Mouse (Mus musculus) cerebellum, adult 2 months (tissue): ENCODE measurements around the gene Col5a3. TPM values are rescaled to one million over a fixed set of nuclear protein-coding genes. Genes with fewer than 3 reads are reported as not detected.

Experiments
- DNase-seq, 2 experiments: peaks; one replicate each; pipeline ENCODE4 v3.0.0; 2021
- H3K27ac ChIP-seq: fragments of 200-500 bp; 2 replicates; pipeline ENCODE4 v1.5.1; 2012; ENCODE audit warnings: low read length, control low read depth, inconsistent platforms; ENCODE audit not compliant: insufficient read depth
- H3K27me3 ChIP-seq: fragments of 200-500 bp; 2 replicates; pipeline ENCODE4 v1.6.1; 2012; ENCODE audit warnings: inconsistent platforms, mild to moderate bottlenecking, low read length, moderate library complexity; ENCODE audit not compliant: control insufficient read depth, insufficient read depth
- H3K4me1 ChIP-seq: fragments of 200-500 bp; 2 replicates; pipeline ENCODE4 v1.6.1; 2011; ENCODE audit warnings: low read length; ENCODE audit not compliant: control insufficient read depth, insufficient read depth
- H3K4me3 ChIP-seq: fragments of 200-500 bp; replicated peaks from 2 replicates; pipeline ENCODE3; 2011; ENCODE audit warnings: mild to moderate bottlenecking, low read depth, low read length, control low read depth; ENCODE audit not compliant: insufficient read depth
- CTCF ChIP-seq: fragments of 200-500 bp; IDR thresholded peaks from 2 replicates; pipeline ENCODE4 v1.5.1; 2011; ENCODE audit warnings: low read depth, mild to moderate bottlenecking, control low read depth, low read length, moderate library complexity, borderline replicate concordance; ENCODE audit not compliant: insufficient read depth
- POLR2A ChIP-seq: fragments of 200-500 bp; IDR thresholded peaks from 2 replicates; pipeline ENCODE4 v1.6.1; 2011; ENCODE audit warnings: low read length, control low read depth, borderline replicate concordance; ENCODE audit not compliant: insufficient read depth
- WGBS: fragments of 180-500 bp; shearing (Covaris S2); methylation state at CpG from one replicate; pipeline ENCODE4 v1.1.7; 2018; 5-methylcytosine and 5-hydroxymethylcytosine counted together
- polyA plus RNA-seq: library from polyadenylated mRNA; depleted of rRNA; stranded (reverse); fragments of >200 nt; gene quantifications from 2 replicates; pipeline ENCODE4 v1.2.3, GENCODE M21; 2012

Gene Col5a3
- polyA plus RNA-seq, 1 experiment, result 3.0 TPM

DNA sequence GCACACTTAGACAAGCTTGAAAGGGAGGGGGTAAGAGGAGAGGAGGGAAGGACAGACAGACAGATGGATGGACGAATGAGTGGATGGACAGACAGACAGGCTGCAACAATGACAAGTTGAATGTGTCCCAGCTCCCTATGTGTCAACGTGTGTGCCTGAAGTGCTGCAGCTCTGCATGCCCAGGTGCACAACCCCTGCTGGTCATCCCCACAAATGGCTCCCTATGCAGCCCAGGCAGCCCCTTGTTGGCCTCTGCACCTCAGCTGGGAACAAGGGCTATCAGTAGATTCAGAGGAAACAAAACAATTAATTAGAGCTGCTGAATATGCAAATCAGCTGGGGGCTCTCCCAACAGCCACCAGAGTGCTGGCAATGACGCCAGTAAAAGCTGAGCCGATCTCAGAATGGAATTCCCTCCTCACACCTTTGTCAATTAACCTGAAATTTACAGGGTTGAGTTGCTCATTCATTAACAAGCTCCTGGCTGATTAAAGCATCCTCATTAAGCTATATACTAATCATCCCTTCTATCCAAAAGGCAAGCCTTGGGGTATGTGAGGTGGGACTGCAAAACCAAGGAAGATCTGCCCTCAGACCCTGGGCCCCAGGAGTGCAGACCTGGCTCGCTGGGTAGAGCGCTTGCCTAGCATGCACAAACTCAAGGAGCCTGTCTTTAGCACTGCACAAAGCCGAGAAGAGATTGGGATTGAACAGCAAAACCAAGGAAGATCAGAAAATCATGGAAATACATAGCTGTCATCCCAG is 52.5 kb downstream of the Col5a3 start:
- H3K4me3 ChIP-seq, result no peak overlapping the region
- 49% methylated on average over 7 of the region's 7 CpGs for WGBS
- no peak overlapping the region for H3K27ac ChIP-seq
- no peak for TF ChIP-seq CTCF
- no peak for TF ChIP-seq POLR2A
- H3K4me1 ChIP-seq, result no peaks in the 10 kb centered on the region
- no peak for DNase-seq
- H3K27me3 ChIP-seq, result no peaks in the 10 kb centered on the region

DNA sequence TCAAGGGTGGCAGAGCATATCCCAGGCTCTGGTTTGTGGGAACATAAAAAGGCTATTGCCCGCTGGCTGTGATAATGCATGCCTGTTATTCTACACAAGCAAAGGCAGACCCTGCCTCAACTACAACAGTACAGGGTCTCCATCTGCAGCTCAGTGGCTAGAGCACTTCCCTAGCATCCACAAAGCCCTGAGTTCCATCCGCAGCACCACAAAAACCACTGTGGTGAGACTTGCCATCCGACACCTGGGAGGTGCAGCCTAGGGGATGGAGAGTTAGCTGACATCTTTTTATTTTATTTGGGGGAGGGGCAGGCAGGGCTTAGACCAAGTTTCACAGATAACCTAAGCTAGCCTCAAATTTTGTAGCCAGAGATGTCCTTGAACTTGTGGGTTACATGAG is 53.5 kb downstream of the Col5a3 start:
- H3K4me3 ChIP-seq, result no peak overlapping the region
- H3K27me3 ChIP-seq, result no peaks in the 10 kb centered on the region
- H3K27ac ChIP-seq, result no peak overlapping the region
- no peak for TF ChIP-seq POLR2A
- no peak for TF ChIP-seq CTCF
- WGBS, result 87% methylated on average over 3 of the region's 3 CpGs
- no peaks in the 10 kb centered on the region for H3K4me1 ChIP-seq
- DNase-seq, result no peak

DNA sequence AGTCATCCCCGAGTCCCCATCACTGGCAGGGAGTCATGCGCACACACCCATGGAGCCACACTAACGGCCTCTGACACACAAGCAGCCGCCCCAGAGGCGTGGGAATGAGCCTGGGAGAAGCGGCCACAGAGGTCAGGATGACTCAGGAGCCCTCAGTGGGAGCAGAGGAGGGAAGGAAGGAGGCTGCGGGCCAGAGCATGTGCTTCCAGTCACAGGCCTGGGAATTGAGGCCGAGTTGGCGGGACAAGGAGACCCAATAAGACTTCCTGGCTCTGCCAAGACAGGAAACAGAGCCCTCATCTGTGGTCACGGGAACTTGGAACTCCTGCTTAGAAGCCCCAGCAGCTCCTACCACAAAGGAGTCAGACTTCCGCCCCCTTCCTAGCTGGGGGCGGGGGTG is 54.1 kb downstream of the Col5a3 start:
- peak in 1 of 2 experiments; percentile 13 for DNase-seq
- no peaks in the 10 kb centered on the region for H3K27me3 ChIP-seq
- 68% methylated on average over 12 of the region's 12 CpGs for WGBS
- no peak for TF ChIP-seq POLR2A
- TF ChIP-seq CTCF, result no peak
- H3K4me3 ChIP-seq, result no peak overlapping the region
- H3K27ac ChIP-seq, result no peak overlapping the region
- H3K4me1 ChIP-seq, result no peaks in the 10 kb centered on the region

DNA sequence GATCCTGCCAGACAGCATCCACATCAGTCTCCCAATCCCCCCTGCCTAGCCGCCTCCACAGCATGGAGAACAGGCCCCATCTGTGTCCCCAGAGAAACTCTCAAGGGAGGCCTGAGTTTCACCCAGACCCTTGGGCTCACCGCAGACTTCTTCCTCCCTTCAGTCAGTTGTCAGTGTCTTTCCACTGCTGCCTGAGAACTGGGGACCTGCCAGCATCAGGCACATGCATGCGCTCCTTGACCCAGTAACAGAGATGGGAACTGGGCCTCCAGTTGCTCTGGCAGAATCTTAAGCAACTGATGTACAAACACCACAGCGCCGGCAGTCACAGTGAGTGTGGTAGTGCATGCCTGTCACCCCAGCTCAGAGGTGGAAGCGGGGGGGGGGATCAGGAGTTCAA is 56.0 kb downstream of the Col5a3 start:
- TF ChIP-seq POLR2A (no peak), CTCF (no peak)

DNA sequence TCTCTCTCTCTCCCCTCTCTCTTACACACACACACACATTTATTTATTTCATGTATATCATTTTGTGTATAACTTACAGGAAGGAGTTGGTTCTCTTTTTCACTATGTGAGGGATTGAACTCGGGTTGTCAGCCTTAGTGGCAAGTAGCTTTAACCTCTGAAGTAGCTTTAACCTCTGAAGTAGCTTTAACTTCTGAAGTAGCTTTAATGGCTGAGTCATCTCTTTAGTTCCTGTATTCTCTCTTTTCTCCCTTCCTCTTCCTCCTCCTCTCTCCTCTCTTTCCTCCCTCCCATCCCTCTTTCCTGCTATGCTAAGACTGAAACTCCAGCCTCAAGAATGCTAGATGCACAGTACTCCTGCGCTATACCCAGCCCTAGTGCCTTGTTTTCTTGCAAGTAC is 56.6 kb downstream of the Col5a3 start:
- DNase-seq, result no peak
- H3K4me1 ChIP-seq, result no peaks in the 10 kb centered on the region
- no peak for TF ChIP-seq POLR2A
- H3K4me3 ChIP-seq, result no peak overlapping the region
- no peaks in the 10 kb centered on the region for H3K27me3 ChIP-seq
- 75% methylated on average over 2 of the region's 2 CpGs for WGBS
- no peak overlapping the region for H3K27ac ChIP-seq

More for the DNA sequence above, 56.0 kb downstream of the Col5a3 start:
- Histone ChIP-seq H3K27me3 (no peaks in the 10 kb centered on the region), H3K4me3 (no peak overlapping the region), H3K4me1 (no peaks in the 10 kb centered on the region), H3K27ac (no peak overlapping the region)
- 71% methylated on average over 6 of the region's 6 CpGs for WGBS
- DNase-seq, result no peak

DNA sequence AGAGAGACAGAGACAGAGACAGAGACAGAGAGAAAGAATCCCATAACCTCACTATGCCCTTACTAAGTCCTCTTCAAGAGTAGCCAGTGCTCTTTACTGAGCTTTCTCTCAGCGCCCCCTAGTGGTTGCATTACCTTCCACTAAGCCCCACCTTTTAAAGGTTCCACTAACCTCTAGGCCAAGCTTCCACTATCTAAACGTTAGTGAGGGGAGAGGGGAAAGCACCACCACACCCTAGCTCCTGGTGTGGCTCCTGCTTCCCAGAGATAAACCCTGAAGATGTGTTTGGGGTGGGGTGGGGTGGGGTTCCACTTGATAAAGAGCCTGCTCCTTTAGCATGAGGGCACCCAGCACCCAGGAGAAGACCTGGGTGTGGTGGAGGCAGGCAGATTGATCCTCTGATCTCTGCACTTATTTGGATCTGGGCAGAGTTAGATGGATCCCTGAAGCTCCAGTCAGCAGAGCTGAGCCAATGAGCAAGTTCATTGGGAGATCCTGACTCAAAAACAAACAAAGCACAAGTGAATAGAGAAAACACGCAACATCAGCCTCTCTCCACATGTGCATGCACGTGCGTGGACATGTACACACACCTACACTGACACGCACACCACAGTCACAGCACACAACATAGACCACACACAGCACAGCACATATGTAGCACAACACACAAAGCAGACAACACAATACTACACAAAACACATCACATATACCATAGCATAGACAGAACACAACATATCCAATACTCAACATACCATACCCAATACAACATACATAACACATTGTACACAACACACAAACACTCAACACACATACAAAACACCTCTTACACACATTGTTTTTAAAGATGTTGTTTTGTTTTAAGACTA is 57.5 kb downstream of the Col5a3 start:
- Histone ChIP-seq H3K4me1 (no peaks in the 10 kb centered on the region), H3K4me3 (no peak overlapping the region), H3K27me3 (no peaks in the 10 kb centered on the region), H3K27ac (no peak overlapping the region)
- TF ChIP-seq CTCF, result peak; percentile 20; the same call in 1 of the 2 replicates
- TF ChIP-seq POLR2A, result no peak
- WGBS, result 62% methylated on average over 6 of the region's 6 CpGs
- DNase-seq, result peak; percentile 27 to 40

DNA sequence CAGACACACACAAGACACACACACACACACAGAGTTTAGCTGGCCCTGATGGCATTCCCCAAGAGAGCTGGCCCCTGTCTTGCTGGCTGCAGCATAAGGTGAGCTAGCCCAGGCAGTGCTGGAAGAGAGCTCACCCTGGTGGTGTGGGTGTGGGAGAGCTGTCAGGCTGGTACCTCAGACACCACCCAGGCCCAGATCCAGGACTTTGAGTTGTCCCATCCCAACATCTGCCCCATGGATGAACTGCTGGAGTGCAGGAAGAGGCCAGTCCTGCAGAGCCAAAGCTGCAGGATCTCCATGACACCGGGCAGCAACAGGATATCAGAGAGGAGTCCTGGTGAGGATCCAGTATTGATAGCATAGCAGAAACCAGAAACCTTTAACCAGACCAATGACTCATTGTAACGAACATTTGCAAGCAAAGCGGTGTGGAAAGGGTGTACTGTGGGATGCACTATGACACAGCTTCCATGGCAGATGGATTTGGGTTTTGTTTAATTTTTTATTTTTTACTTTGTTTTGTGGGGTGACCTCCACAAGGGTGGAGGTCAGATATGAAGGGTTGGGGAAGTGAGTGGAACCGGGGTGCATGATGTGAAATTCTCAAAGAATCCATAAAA is 58.7 kb downstream of the Col5a3 start:
- WGBS, result 89% methylated on average over 4 of the region's 4 CpGs
- no peaks in the 10 kb centered on the region for H3K27me3 ChIP-seq
- H3K4me3 ChIP-seq, result no peak overlapping the region
- DNase-seq, result no peak
- H3K4me1 ChIP-seq, result no peaks in the 10 kb centered on the region
- H3K27ac ChIP-seq, result no peak overlapping the region
- TF ChIP-seq POLR2A, result no peak
- no peak for TF ChIP-seq CTCF
